Mouse (Mus musculus): ENCODE data around the gene Ccr10.
"Not testable (repeated sequence)": the region's sequence is repeated elsewhere in the genome, so short reads cannot be mapped to it uniquely, and the experiment has no call there.

Ccr10 gene

DNA sequence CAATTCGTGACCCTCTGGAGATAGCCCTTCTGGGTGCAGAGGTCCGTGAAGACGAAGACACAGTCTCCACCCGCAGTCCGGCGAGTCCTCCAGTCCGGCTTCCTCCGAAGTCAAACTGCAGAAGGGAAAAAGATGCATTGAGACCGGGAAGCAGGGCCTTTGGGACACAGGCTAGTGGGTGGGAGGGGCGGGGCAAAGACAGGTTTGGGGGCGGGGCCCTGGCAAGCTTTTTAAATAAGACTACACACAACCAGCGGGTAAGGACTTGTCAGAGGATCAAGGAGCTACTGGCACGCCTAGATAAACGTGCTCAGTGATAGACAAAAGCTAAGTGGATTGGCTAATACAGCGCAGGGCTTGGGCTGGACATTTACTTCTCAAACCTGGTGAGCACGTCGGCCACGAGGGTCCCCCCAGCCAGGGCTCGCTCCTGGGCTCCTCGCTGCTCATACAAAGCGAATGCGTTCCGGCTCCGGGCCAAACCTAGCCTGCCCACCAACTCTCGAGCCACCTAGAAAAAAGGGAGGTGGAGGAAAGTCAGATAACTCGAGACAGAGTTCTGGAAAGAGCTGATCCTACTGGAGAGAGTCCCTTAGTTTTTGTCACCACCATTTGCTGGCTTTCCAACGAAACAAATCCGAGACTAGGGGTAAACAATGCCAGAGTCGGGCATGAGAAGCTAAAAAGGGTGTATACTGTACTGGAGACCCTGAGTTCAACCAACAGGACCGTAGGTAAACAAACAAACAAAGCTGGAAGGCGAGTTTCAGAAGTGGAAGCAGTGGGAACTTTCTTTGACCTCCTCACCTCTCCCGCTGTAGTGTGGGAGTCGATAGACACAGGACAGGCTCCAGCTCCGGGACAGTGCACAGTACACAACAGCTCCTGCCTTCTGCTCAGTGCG, 10.3 kb downstream of the Ccr10 start:
- in situ Hi-C loops (cut with MboI; ENCODE audit: low pct_unique_long_range_greater_than_20kb in 1 of 2, low sequenced_read_pairs in 2 of 2, unreplicated experiment in 1 of 2) = no loop called here

DNA sequence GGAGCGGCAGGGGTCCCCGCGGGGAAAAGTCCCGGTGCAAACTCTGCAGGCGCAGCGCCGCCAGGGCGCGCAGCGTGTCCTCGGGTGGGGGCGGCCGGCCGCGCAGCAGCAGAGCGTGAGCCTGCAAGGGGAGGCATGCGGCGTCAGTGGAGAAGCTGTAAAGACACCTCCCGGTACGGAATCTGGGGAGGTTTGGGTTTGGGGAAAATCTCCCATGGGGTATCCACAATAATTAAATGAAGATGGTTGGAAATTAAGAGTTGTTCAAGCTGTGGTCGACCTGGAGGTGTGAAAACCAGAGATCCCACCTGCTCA, 10.9 kb downstream of the Ccr10 start:
- in situ Hi-C loops (cut with MboI; ENCODE audit: low pct_unique_long_range_greater_than_20kb in 1 of 2, low sequenced_read_pairs in 2 of 2, unreplicated experiment in 1 of 2) = no loop called here

DNA sequence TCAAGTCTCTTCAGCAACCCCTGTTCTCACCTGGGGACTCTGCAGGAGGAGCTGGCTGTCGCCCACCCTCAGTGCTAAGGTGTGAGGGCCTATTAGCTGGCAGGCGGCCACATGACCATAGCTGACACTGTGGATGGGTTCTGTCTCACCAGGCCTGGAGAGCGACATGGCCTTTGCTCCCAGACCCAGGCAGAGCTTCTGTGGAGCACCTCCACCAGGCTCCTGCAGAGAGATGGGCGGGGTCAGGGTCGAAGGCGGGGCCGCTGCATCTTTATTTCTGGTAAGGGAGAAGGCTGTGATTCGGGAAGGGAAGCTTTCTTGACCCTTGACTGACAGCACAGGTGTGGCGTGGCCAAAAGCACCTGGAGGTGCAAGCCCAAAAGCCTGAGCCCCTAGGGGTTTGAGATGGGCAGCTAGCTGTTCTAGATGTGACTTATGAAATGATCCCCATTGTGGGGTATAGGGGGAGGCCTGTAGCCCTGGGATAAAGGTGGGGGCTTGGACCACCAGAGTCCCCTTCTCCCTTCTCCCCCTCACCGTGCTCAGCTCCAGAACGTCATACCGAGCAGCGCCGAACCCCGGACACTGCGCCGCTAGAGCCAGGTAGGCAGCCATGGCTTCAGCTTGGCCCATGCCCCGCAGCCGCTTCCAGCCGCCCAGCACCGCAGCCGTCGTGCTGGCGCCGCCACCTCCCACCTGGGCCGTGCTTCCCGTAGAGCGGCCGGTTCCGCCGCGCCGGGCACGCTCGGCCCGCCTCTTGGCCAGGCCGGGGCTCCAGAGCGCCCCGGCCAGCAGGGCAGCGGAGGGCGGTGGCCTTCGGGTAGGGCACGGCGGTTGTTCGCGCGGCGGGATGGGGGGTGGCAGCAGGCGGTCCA, 11.5 kb downstream of the Ccr10 start:
- in situ Hi-C loops (cut with MboI; ENCODE audit: low pct_unique_long_range_greater_than_20kb in 1 of 2, low sequenced_read_pairs in 2 of 2, unreplicated experiment in 1 of 2) = no loop called here

DNA sequence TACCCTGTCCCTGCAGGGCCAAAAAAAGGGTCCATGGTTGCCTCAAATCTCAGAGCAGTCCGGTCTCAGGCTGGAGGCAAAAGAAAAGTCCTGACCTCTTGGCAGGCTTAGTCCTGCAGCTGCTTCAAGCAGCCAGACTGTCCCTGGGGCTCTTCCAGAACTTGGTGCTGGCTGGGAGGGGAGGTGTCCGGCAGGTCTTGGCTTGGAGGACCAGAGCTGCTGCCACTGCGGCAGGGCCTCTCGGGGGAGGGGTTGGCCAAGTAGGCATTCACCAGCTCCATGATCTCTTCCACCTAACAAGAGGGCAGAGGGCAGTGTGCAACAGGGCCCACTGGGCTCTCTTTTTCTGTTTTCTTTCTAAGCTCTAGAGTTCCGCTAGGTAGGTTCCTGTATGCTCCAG, 12.5 kb downstream of the Ccr10 start:
- in situ Hi-C loops (cut with MboI; ENCODE audit: low pct_unique_long_range_greater_than_20kb in 1 of 2, low sequenced_read_pairs in 2 of 2, unreplicated experiment in 1 of 2) = no loop called here

DNA sequence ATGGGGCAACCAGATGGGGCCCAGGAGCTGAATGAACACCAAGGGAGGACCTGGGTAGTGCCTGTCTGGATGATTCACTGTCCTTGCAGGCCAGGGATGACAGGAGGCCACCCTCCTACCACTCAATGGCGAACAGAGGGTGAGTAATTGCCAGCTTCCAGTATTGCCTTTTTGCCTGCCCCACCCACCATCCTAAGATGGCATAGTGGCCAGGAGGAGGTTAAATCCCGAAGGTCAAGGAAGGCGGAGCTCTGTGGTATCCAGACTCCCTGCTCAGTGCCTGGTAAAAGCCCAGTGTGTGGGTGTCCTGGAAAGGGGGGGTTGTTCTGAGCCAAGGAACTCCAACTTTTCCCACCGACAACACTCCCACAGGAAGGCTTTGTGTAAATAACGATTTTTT, 12.9 kb downstream of the Ccr10 start:
- in situ Hi-C loops (cut with MboI; ENCODE audit: low pct_unique_long_range_greater_than_20kb in 1 of 2, low sequenced_read_pairs in 2 of 2, unreplicated experiment in 1 of 2) = no loop called here

DNA sequence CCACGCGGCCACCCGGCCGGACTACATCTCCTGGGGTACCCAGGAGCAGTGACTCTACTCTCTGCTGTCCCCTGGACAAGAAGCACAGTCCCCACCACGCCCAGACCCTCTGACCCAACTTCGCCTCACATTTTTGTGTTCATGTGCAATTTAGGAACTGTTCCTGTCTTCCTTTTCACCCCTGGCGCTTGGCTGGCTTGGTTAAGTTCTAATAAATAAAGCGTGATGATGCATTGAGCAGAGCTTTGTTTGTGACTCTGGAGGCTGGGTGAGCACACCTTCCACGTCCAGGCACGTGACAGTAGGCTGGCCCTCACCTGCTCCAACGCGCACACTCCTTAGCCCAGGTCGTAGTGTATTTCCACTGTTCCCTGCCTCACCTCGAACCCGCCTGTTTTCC, 13.7 kb downstream of the Ccr10 start:
- in situ Hi-C loops (cut with MboI; ENCODE audit: low pct_unique_long_range_greater_than_20kb in 1 of 2, low sequenced_read_pairs in 2 of 2, unreplicated experiment in 1 of 2) = no loop called here

DNA sequence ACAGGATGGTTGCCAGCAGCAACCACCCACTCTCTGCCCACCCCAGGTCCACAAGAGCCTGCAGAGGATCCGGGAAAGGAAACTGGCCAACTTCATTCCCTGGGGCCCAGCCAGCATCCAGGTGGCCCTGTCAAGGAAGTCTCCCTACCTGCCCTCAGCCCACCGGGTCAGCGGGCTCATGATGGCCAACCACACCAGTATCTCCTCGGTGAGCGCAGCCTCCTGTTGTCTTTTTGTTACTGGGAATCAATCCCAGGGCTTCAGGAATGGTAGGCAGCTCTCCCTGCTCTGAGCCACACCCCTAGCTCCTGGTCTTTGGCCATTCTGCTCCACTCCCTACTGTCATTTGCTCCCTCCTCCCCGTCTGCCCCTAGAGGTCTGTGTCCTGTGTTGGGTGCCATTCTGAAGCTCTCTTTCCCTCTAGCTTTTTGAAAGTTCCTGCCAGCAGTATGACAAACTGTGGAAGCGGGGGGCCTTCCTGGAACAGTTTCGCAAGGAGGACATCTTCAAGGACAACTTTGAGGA, 14.2 kb downstream of the Ccr10 start:
- in situ Hi-C loops (cut with MboI; ENCODE audit: low pct_unique_long_range_greater_than_20kb in 1 of 2, low sequenced_read_pairs in 2 of 2, unreplicated experiment in 1 of 2) = not testable (repeated sequence)

DNA sequence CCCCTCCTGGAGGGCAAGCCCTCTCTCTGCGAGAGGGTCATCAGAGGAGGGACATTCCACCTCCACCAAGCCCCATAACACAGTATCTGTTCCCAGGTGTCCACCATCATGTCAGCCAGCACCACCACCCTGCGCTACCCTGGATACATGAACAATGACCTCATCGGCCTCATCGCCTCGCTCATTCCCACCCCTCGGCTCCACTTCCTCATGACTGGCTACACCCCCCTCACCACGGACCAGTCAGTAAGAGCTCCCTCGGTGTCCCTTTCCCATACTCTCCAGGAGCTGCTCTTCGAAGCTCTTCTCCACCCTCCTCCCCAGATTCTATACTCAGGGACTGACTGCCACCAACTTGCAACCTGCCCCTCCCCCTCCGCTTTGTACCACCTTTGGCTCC, 15.1 kb downstream of the Ccr10 start:
- in situ Hi-C loops (cut with MboI; ENCODE audit: low pct_unique_long_range_greater_than_20kb in 1 of 2, low sequenced_read_pairs in 2 of 2, unreplicated experiment in 1 of 2) = not testable (repeated sequence)

DNA sequence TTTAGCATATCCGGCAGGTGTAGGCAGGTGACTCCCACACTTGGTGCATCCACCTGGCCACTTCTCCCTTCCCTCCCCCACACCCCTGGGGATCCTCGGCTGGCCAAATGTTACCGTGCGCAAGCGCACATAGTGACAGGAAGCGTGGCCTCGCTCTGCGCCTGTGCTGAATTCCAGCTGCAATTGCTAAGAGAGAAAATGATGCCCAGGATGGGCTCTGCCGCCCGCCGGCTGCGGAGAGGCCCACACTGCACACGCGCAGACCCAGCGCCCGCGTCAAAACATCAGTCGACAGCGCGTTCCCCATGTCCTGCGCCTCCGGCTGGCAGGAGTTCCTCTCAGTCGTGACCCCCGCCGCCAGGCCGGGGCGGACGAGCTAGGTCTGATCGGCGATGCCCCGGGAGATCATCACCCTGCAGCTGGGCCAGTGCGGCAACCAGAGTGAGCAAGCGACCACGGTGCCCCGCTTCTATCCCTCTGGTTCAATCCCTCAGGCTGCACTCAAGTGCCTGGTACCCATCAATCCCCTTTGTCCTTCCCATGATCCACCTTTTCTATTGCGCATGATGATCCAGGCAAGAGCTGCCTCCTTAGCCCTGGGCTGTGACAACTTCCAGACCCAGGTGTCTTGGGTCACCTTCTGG, 19.4 kb downstream of the Ccr10 start, which contains the start of gene Tubg2:
Tubg2 (plus strand) TSS at position 180 of the 644 bp plus-strand sequence.
- in situ Hi-C loops (cut with MboI; ENCODE audit: low pct_unique_long_range_greater_than_20kb in 1 of 2, low sequenced_read_pairs in 2 of 2, unreplicated experiment in 1 of 2) = no loop called here

DNA sequence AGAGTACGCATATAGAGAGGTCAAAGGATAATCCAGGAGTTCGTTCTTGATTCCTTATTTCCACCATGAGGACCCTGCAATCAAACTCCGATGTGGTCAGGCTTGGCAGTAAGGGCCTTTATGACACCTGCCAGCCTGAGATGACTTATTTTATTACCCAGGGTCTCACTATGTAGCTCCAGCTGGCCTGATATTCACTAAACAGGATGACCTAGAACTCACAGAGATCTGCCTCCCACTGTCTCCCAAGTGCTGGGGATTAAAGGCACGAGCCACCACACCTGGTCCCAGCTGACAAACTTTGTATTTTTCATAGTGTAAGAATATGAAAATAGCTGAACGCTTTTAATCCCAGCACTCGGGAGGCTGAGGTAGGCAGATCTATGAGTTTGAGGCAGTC, 20.1 kb downstream of the Ccr10 start:
- in situ Hi-C loops (cut with MboI; ENCODE audit: low pct_unique_long_range_greater_than_20kb in 1 of 2, low sequenced_read_pairs in 2 of 2, unreplicated experiment in 1 of 2) = no loop called here

DNA sequence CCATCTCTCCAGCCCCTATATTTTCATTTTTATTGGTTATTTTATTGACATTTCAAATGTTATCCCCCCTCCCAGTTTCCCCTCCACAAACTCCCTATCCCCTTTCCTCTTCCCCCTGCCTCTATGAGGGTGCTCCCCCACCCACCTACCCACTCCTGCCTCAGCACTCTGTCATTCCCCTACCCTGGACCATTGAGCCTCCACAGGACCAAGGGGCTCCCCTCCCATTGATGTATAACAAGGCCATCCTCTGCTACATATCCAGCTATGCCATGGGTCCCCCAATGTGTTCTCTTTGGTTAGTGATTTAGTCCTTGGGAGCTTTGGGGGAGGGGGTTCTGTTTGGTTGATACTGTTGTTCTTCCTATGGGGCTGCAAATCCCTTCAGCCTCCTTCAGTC, 20.6 kb downstream of the Ccr10 start:
- in situ Hi-C loops (cut with MboI; ENCODE audit: low pct_unique_long_range_greater_than_20kb in 1 of 2, low sequenced_read_pairs in 2 of 2, unreplicated experiment in 1 of 2) = no loop called here

DNA sequence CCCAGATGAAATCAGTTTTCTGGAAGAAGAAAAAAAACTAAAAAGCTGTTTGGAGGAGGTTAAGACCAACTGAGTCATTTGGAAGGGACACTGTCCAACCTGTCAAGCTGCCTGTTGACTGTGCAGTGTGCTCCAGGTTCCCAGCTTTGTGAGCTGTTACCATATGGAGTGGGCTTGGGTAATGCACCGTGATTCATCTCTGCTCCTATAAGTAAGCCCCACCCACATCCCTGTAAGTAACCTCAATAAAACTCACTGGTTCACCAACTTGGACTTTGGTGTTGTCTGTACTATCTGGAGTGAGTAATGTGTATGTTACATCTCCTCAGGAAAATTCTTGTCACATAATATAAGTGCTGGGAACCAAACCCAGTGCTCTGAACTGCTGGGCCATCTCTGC, 22.4 kb downstream of the Ccr10 start:
- in situ Hi-C loops (cut with MboI; ENCODE audit: low pct_unique_long_range_greater_than_20kb in 1 of 2, low sequenced_read_pairs in 2 of 2, unreplicated experiment in 1 of 2) = no loop called here

DNA sequence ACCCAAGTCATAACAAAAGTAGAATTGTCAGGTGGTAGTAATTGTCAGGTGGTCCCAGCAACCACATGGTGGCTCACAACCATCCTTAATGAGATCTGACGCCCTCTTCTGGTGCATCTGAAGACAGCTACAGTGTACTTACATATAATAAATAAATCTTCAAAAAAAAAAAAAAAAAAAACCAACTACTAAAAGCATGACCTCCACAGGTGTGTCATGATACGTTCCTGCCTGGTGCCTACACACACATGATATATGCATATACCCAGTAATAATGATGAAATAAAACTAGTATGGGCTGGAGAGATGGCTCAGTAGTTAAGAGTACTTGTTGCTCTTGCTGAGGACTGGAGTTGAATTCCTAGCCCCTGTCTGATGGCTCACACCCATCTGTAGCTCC, 24.2 kb downstream of the Ccr10 start:
- in situ Hi-C loops (cut with MboI; ENCODE audit: low pct_unique_long_range_greater_than_20kb in 1 of 2, low sequenced_read_pairs in 2 of 2, unreplicated experiment in 1 of 2) = no loop called here

DNA sequence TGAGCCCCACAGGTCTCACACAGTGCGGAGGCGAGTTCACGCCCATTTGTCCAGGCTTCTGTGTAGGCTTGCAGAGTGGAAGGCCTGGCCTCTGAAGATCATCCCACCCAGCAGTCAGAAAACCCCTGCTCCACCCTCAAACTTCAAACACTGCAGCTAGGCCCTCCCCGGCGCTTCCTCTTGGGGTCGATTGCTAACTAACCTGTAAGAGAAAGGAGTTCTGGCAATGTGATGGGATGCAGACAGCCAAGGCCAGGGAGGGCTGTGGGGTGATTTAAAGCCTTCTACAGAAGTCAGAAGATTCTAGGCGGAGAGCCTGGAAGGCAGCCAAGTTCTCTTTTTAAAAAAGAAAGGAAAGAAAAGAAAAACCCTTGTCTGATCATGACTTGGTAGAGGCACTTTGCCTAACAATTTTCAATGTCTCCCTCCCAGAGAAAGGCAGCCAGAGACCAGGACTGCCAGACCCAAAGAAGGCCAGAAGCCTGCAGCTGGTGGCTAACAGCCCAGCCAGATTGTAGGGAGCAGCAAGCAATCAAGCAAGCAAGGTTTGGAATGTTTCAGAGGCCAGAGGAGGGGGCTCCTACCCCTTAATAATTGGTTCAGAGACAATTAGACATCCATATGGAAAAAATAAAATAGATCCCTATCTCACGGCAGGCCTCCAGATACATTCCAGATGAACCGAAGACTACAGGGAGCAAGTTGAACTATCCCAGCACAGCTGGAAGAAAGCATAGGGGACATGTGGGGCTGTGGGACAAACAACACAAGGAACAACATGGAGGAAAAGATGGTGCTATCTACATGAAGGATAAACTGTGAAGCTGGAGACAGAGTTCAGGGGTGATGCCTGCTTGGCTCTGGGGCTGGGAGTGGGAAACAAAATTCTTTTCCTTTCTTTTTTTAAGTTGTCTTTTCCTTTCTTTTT, 25.8 kb downstream of the Ccr10 start:
- in situ Hi-C loops (cut with MboI; ENCODE audit: low pct_unique_long_range_greater_than_20kb in 1 of 2, low sequenced_read_pairs in 2 of 2, unreplicated experiment in 1 of 2) = no loop called here

DNA sequence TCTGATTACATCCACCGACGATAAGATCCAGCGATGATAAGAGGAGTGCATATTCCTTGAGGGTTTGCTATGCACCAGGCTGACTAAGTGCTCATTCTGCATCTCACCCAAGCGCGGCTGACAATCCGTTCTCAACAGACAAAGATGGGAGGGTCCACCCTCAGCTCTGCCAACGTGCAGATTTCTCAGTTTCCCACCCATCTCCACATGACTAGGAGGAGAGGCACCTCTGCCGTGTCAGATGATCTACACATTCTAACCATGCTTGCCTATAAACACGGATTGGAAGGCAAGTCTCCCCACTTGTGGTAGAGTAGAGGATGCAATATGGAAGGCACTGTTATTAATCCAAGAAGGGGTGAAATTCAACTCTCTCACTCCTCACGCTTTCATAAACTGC, 26.5 kb downstream of the Ccr10 start:
- in situ Hi-C loops (cut with MboI; ENCODE audit: low pct_unique_long_range_greater_than_20kb in 1 of 2, low sequenced_read_pairs in 2 of 2, unreplicated experiment in 1 of 2) = no loop called here

DNA sequence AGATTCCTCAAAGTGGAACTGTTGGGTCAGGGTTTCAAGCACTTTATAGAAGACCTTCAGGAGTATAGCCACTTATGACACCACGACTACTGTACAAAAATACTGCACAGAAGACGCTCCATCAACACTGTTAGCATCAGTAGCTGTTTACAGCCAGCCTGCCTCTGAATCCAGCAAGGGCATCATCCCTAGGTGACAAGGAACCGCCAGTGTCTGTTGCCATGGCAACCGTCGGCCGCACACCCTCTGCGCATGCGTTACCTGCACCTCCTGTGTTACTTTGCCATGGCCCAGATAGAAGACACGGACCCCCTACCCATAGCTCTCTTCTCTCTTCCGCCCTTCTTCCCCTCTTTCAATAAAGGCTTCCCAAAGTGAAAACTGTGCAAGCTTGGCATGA, 28.9 kb downstream of the Ccr10 start:
- in situ Hi-C loops (cut with MboI; ENCODE audit: low pct_unique_long_range_greater_than_20kb in 1 of 2, low sequenced_read_pairs in 2 of 2, unreplicated experiment in 1 of 2) = no loop called here

DNA sequence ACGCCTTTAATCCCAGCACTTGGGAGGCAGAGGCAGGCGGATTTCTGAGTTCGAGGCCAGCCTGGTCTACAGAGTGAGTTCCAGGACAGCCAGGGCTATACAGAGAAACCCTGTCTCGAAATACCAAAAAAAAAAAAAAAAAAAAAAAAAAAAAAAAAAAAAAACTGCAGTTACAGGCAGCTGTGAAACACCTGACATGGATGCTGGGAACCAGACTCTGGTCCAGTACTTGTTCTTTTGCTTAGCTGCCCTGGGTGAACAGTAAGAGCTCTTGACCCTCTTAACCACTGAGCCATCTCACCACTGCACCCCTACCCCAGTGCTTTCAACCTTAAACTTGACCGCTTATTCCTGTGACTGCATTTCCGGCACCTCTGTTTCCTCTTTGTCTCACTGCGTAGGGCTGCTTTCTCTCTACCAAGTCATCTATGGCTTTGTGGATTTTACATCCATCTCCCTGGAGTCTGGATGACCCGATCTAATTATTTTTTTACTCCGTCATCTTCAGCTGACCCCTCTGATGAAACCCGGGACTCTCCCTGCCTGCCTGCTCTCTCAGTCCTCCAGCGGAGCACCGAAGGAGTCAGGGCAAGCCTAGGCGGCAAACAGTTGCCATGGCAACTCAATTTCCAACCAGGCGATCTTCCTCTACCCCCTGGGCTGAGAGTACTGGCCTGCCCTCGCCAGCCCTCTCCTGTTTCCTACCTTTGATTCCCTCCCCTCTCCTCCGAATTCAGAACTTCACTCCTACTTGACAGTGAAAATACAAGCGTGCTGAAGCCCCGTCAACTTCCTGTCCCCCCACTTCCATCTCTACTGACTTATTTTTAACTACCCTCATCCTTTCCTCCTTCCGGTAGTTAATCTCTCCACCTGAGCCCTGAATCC, 31.7 kb downstream of the Ccr10 start:
- in situ Hi-C loops (cut with MboI; ENCODE audit: low pct_unique_long_range_greater_than_20kb in 1 of 2, low sequenced_read_pairs in 2 of 2, unreplicated experiment in 1 of 2) = no loop called here

Data from mouse embryonic stem cell (cell line).